Mouse (Mus musculus): ENCODE data around the gene Foxl1.

Foxl1 gene

GRCm38 (mm10) chr8:121127756-121128375, at the start of gene Foxl1:
Gene Foxl1 (plus strand): TSS chr8:121127940.
- DNase-seq (ENCODE audit: low spot score in 2 of 2), result no peak

- DNase-seq (ENCODE audit: low spot score in 2 of 2), result no peak
Measured at GRCm38 (mm10) chr8:121078721-121079120, 49.0 kb upstream of the Foxl1 start.

- no peak for DNase-seq (ENCODE audit: low spot score in 2 of 2)
Measured at GRCm38 (mm10) chr8:121079201-121079600, 48.5 kb upstream of the Foxl1 start.

- no peak for DNase-seq (ENCODE audit: low spot score in 2 of 2)
Measured at GRCm38 (mm10) chr8:121079944-121080343, 47.8 kb upstream of the Foxl1 start.

- no peak for DNase-seq (ENCODE audit: low spot score in 2 of 2)
Measured at GRCm38 (mm10) chr8:121080361-121081090, 47.2 kb upstream of the Foxl1 start.

GRCm38 (mm10) chr8:121081398-121081797, 46.3 kb upstream of the Foxl1 start:
- no peak for DNase-seq (ENCODE audit: low spot score in 2 of 2)

- DNase-seq (ENCODE audit: low spot score in 2 of 2), result no peak
Measured at GRCm38 (mm10) chr8:121082218-121083092, 45.3 kb upstream of the Foxl1 start.

GRCm38 (mm10) chr8:121083093-121083935, 44.4 kb upstream of the Foxl1 start:
- peak; percentile 74 to 79 for DNase-seq (ENCODE audit: low spot score in 2 of 2)

- no peak for DNase-seq (ENCODE audit: low spot score in 2 of 2)
Measured at GRCm38 (mm10) chr8:121083936-121084209, 43.9 kb upstream of the Foxl1 start.

GRCm38 (mm10) chr8:121084210-121084951, 43.4 kb upstream of the Foxl1 start, which contains the start of gene Foxf1:
Gene Foxf1 (plus strand): TSS chr8:121084386.
- peak in 1 of 2 experiments; percentile 58 for DNase-seq (ENCODE audit: low spot score in 2 of 2)

GRCm38 (mm10) chr8:121085011-121085410, 42.7 kb upstream of the Foxl1 start:
- no peak for DNase-seq (ENCODE audit: low spot score in 2 of 2)

- no peak for DNase-seq (ENCODE audit: low spot score in 2 of 2)
Measured at GRCm38 (mm10) chr8:121085561-121085960, 42.2 kb upstream of the Foxl1 start.

- DNase-seq (ENCODE audit: low spot score in 2 of 2), result no peak
Measured at GRCm38 (mm10) chr8:121086004-121086900, 41.5 kb upstream of the Foxl1 start.

GRCm38 (mm10) chr8:121088281-121088680, 39.5 kb upstream of the Foxl1 start:
- no peak for DNase-seq (ENCODE audit: low spot score in 2 of 2)

- no peak for DNase-seq (ENCODE audit: low spot score in 2 of 2)
Measured at GRCm38 (mm10) chr8:121088871-121089630, 38.7 kb upstream of the Foxl1 start.

- no peak for DNase-seq (ENCODE audit: low spot score in 2 of 2)
Measured at GRCm38 (mm10) chr8:121089631-121090380, 37.9 kb upstream of the Foxl1 start.

- DNase-seq (ENCODE audit: low spot score in 2 of 2), result no peak
Measured at GRCm38 (mm10) chr8:121090716-121091115, 37.0 kb upstream of the Foxl1 start.

GRCm38 (mm10) chr8:121092141-121092540, 35.6 kb upstream of the Foxl1 start:
- DNase-seq (ENCODE audit: low spot score in 2 of 2), result no peak
